Mouse (Mus musculus) midbrain, embryonic 15.5 days (tissue): ENCODE measurements around the gene Zfp609. TPM values are rescaled to one million over a fixed set of nuclear protein-coding genes. Genes with fewer than 3 reads are reported as not detected.

Source experiments
- ATAC-seq: fragments of 200-750 bp; cut with Nextera tagmentation; replicated peaks from 2 replicates; pipeline ENCODE4 v1.8.0; 2017; ENCODE audit warnings: moderate TSS enrichment
- H3K27ac ChIP-seq: fragments of 300-500 bp; sonication (generic); 2 replicates; pipeline ENCODE4 v1.5.1; 2015; ENCODE audit warnings: mild to moderate bottlenecking, inconsistent platforms
- H3K27me3 ChIP-seq: fragments of 300-500 bp; sonication (generic); replicated peaks from 2 replicates; pipeline ENCODE4 v1.6.1; 2015; ENCODE audit warnings: inconsistent platforms
- H3K36me3 ChIP-seq: fragments of 300-500 bp; sonication (generic); replicated peaks from 2 replicates; pipeline ENCODE4 v1.6.1; 2015; ENCODE audit warnings: inconsistent platforms
- H3K4me1 ChIP-seq: fragments of 300-500 bp; sonication (generic); 2 replicates; pipeline ENCODE4 v1.6.1; 2015; ENCODE audit warnings: inconsistent platforms
- H3K4me2 ChIP-seq: fragments of 300-500 bp; sonication (generic); 2 replicates; pipeline ENCODE4 v1.6.1; 2015; ENCODE audit warnings: inconsistent platforms, mild to moderate bottlenecking, moderate library complexity
- H3K4me3 ChIP-seq: fragments of 300-500 bp; sonication (generic); 2 replicates; pipeline ENCODE4 v1.5.1; 2015; ENCODE audit warnings: mild to moderate bottlenecking, inconsistent platforms
- H3K9ac ChIP-seq: fragments of 300-500 bp; sonication (generic); 2 replicates; pipeline ENCODE4 v1.6.1; 2015; ENCODE audit warnings: mild to moderate bottlenecking, inconsistent platforms
- H3K9me3 ChIP-seq: fragments of 300-500 bp; sonication (generic); 2 replicates; pipeline ENCODE4 v1.6.1; 2016; ENCODE audit warnings: inconsistent platforms
- WGBS: fragments of 180-500 bp; shearing (Covaris S2); methylation state at CpG from one replicate; pipeline ENCODE4 v1.1.7; 2015; ENCODE audit warnings: mixed read lengths; 5-methylcytosine and 5-hydroxymethylcytosine counted together
- polyA plus RNA-seq: library from polyadenylated mRNA; unstranded; fragments of >200 nt; fragmentation: Nextera tagmentation; extraction: Ambion mirVana; gene quantifications from 2 replicates; pipeline ENCODE4 v1.2.1, GENCODE M21; 2015

The Zfp609 gene
- 8.7 and 9.1 TPM in 2 replicates for polyA plus RNA-seq

GRCm38 (mm10) chr9:65827344-65828015 is at the start of gene Zfp609:
Gene Zfp609 (minus strand): TSS chr9:65827564.
- H3K27me3 ChIP-seq: no peaks in the 10 kb centered on the region
- no peaks in the 10 kb centered on the region for H3K36me3 ChIP-seq
- H3K27ac ChIP-seq: peak within 1 kb of the TSS; percentile 99
- under 1% methylated on average over 54 of the region's 76 CpGs for WGBS
- peaks cover 45% of the 10 kb centered on the region for H3K4me1 ChIP-seq
- peak within 1 kb of the TSS; percentile 96 for H3K9ac ChIP-seq
- ATAC-seq: peak; percentile 86
- H3K9me3 ChIP-seq: no peaks in the 10 kb centered on the region
- peak within 1 kb of the TSS; percentile 91 for H3K4me3 ChIP-seq
- peak within 1 kb of the TSS; percentile 63 for H3K4me2 ChIP-seq

GRCm38 (mm10) chr9:65859656-65860055 is 32.3 kb upstream of the Zfp609 start:
- H3K4me1 ChIP-seq: no peaks in the 10 kb centered on the region
- no peak overlapping the region for H3K4me2 ChIP-seq
- no peaks in the 10 kb centered on the region for H3K27me3 ChIP-seq
- no peak overlapping the region for H3K27ac ChIP-seq
- H3K4me3 ChIP-seq: no peak overlapping the region
- peaks cover 12% of the 10 kb centered on the region; the same call in 1 of the 2 replicates for H3K36me3 ChIP-seq
- WGBS: 80% methylated on average over 1 of the region's 1 CpGs
- H3K9me3 ChIP-seq: no peaks in the 10 kb centered on the region
- ATAC-seq: no peak
- no peak overlapping the region for H3K9ac ChIP-seq

- Histone ChIP-seq H3K27ac (no peak overlapping the region), H3K36me3 (peaks cover 2% of the 10 kb centered on the region; the same call in 1 of the 2 replicates), H3K4me1 (peaks cover under 1% of the 10 kb centered on the region; the same call in 1 of the 2 replicates), H3K9ac (no peak overlapping the region), H3K9me3 (no peaks in the 10 kb centered on the region), H3K4me2 (no peak overlapping the region), H3K27me3 (no peaks in the 10 kb centered on the region), H3K4me3 (no peak overlapping the region)
- ATAC-seq: no peak
- 11% methylated on average over 1 of the region's 1 CpGs for WGBS
Measured at GRCm38 (mm10) chr9:65850203-65850602, 22.8 kb upstream of the Zfp609 start.

- no peak overlapping the region for H3K4me3 ChIP-seq
- H3K27me3 ChIP-seq: no peaks in the 10 kb centered on the region
- no peak overlapping the region for H3K9ac ChIP-seq
- H3K36me3 ChIP-seq: no peaks in the 10 kb centered on the region; the same call in 1 of the 2 replicates
- no peaks in the 10 kb centered on the region for H3K9me3 ChIP-seq
- no peak overlapping the region for H3K27ac ChIP-seq
- no peak overlapping the region for H3K4me2 ChIP-seq
- no peak for ATAC-seq
- H3K4me1 ChIP-seq: peaks cover 10% of the 10 kb centered on the region
Measured at GRCm38 (mm10) chr9:65848154-65848553, 20.8 kb upstream of the Zfp609 start.

- H3K36me3 ChIP-seq: no peaks in the 10 kb centered on the region
- no peak overlapping the region for H3K4me2 ChIP-seq
- WGBS: 44% methylated on average over 7 of the region's 7 CpGs
- no peak overlapping the region for H3K4me3 ChIP-seq
- H3K27ac ChIP-seq: peak overlapping the region; percentile 27; the same call in 1 of the 2 replicates
- peaks cover 10% of the 10 kb centered on the region for H3K4me1 ChIP-seq
- no peak for ATAC-seq
- H3K27me3 ChIP-seq: no peaks in the 10 kb centered on the region
- H3K9me3 ChIP-seq: no peaks in the 10 kb centered on the region
- H3K9ac ChIP-seq: no peak overlapping the region
Measured at GRCm38 (mm10) chr9:65844421-65845165, 17.2 kb upstream of the Zfp609 start.

- Histone ChIP-seq H3K4me1 (peaks cover 6% of the 10 kb centered on the region), H3K9ac (no peak overlapping the region), H3K9me3 (no peaks in the 10 kb centered on the region), H3K27ac (no peak overlapping the region), H3K36me3 (no peaks in the 10 kb centered on the region), H3K4me2 (no peak overlapping the region), H3K4me3 (no peak overlapping the region), H3K27me3 (no peaks in the 10 kb centered on the region)
- 100% methylated on average over 1 of the region's 1 CpGs for WGBS
- ATAC-seq: no peak
Measured at GRCm38 (mm10) chr9:65839841-65840240, 12.5 kb upstream of the Zfp609 start.

- no peaks in the 10 kb centered on the region for H3K36me3 ChIP-seq
- H3K9me3 ChIP-seq: no peaks in the 10 kb centered on the region
- no peak overlapping the region for H3K27ac ChIP-seq
- no peak for ATAC-seq
- H3K27me3 ChIP-seq: no peaks in the 10 kb centered on the region
- no peak overlapping the region for H3K4me3 ChIP-seq
- no peak overlapping the region for H3K4me2 ChIP-seq
- 0 out of 2 replicates have a peak, but pooled peaks cover 3% of the 10 kb centered on the region for H3K4me1 ChIP-seq
- H3K9ac ChIP-seq: no peak overlapping the region
Measured at GRCm38 (mm10) chr9:65836916-65837315, 9.6 kb upstream of the Zfp609 start.

- WGBS: 46% methylated on average over 10 of the region's 10 CpGs
- H3K36me3 ChIP-seq: no peaks in the 10 kb centered on the region
- no peaks in the 10 kb centered on the region for H3K27me3 ChIP-seq
- 0 out of 2 replicates have a peak, but pooled peaks cover 3% of the 10 kb centered on the region for H3K4me1 ChIP-seq
- no peak overlapping the region for H3K27ac ChIP-seq
- no peak for ATAC-seq
- no peak overlapping the region for H3K4me2 ChIP-seq
- H3K9me3 ChIP-seq: no peaks in the 10 kb centered on the region
- H3K4me3 ChIP-seq: no peak overlapping the region
- H3K9ac ChIP-seq: no peak overlapping the region
Measured at GRCm38 (mm10) chr9:65834628-65835354, 7.4 kb upstream of the Zfp609 start.

GRCm38 (mm10) chr9:65833640-65834039 is 6.3 kb upstream of the Zfp609 start:
- Histone ChIP-seq H3K9me3 (no peaks in the 10 kb centered on the region), H3K36me3 (no peaks in the 10 kb centered on the region), H3K27ac (no peak overlapping the region), H3K4me1 (0 out of 2 replicates have a peak, but pooled peaks cover 3% of the 10 kb centered on the region), H3K27me3 (no peaks in the 10 kb centered on the region), H3K9ac (no peak overlapping the region), H3K4me2 (no peak overlapping the region), H3K4me3 (no peak overlapping the region)
- ATAC-seq: no peak

GRCm38 (mm10) chr9:65833230-65833629 is 5.9 kb upstream of the Zfp609 start:
- no peak overlapping the region for H3K4me2 ChIP-seq
- H3K27ac ChIP-seq: no peak overlapping the region
- H3K4me1 ChIP-seq: peaks cover 7% of the 10 kb centered on the region
- H3K27me3 ChIP-seq: no peaks in the 10 kb centered on the region
- H3K4me3 ChIP-seq: no peak overlapping the region
- no peaks in the 10 kb centered on the region for H3K36me3 ChIP-seq
- 17% methylated on average over 2 of the region's 2 CpGs for WGBS
- ATAC-seq: no peak
- no peaks in the 10 kb centered on the region for H3K9me3 ChIP-seq
- no peak overlapping the region for H3K9ac ChIP-seq

GRCm38 (mm10) chr9:65832041-65832440 is 4.7 kb upstream of the Zfp609 start:
- H3K4me1 ChIP-seq: peaks cover 12% of the 10 kb centered on the region
- H3K9ac ChIP-seq: no peak overlapping the region
- ATAC-seq: no peak
- no peaks in the 10 kb centered on the region for H3K9me3 ChIP-seq
- no peak overlapping the region for H3K27ac ChIP-seq
- no peaks in the 10 kb centered on the region for H3K36me3 ChIP-seq
- H3K27me3 ChIP-seq: no peaks in the 10 kb centered on the region
- WGBS: 17% methylated on average over 2 of the region's 2 CpGs
- H3K4me2 ChIP-seq: no peak overlapping the region
- no peak overlapping the region for H3K4me3 ChIP-seq

- Histone ChIP-seq H3K27ac (no peak overlapping the region), H3K27me3 (no peaks in the 10 kb centered on the region), H3K36me3 (no peaks in the 10 kb centered on the region), H3K4me3 (no peak overlapping the region), H3K4me1 (peaks cover 15% of the 10 kb centered on the region), H3K9ac (no peak overlapping the region), H3K9me3 (no peaks in the 10 kb centered on the region), H3K4me2 (no peak overlapping the region)
- no peak for ATAC-seq
- WGBS: 42% methylated on average over 4 of the region's 4 CpGs
Measured at GRCm38 (mm10) chr9:65831164-65831563, 3.8 kb upstream of the Zfp609 start.
